Mouse (Mus musculus) embryonic fibroblast, embryonic 13.5 days (primary cell): ENCODE results near the gene Ebf4.

Experiments
- CTCF ChIP-seq: IDR thresholded peaks from 2 replicates; pipeline ENCODE4 v1.5.1; 2011; ENCODE audit warnings: mild to moderate bottlenecking, control low read depth, low read length, moderate library complexity, borderline replicate concordance; ENCODE audit not compliant: insufficient read depth
- POLR2A ChIP-seq: IDR thresholded peaks from 2 replicates; pipeline ENCODE4 v1.6.1; 2011; ENCODE audit warnings: low read depth, mild to moderate bottlenecking, control low read depth, low read length, moderate library complexity

GRCm38 (mm10) chr2:130350376-130350775 lies 55.4 kb downstream of the Ebf4 start:
- no peak for TF ChIP-seq CTCF
- no peak for TF ChIP-seq POLR2A
